Mouse (Mus musculus): Measurements from ENCODE around the gene Spaca4. TPM values are rescaled to one million over a fixed set of nuclear protein-coding genes. Genes with fewer than 3 reads are reported as not detected.

Spaca4 gene
- 0.24 and 0.25 TPM in 2 replicates for polyA plus RNA-seq (2015; fragmentation: Nextera tagmentation; extraction: Ambion mirVana)

DNA sequence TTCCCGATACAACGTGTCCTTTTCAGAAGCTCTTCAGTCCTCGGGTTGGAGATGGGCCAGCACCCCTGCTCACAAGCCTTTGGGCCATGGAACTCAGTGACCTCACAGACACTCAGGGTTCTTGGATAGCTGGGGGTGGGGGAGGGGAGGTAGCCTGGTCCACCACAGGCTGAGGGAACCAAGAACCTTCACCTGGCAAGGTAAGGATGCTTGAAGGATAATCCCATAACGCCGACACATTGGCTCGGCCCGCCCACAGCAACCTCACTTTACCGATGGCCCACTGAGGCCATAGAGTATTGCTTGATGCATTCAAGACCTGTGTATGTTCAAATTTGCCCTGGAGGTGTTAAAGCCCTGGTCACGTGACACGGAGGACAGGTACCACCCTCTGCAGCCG lies at the start of gene Spaca4:
TSS of gene Spaca4 (minus strand) at position 101 of the 400 bp plus-strand sequence.
- no peak within 1 kb of the TSS for H3K4me3 ChIP-seq (replicated peaks)
- ATAC-seq (ENCODE audit: insufficient number of reproducible peaks, low FRiP score, low TSS enrichment, low read depth): no peak
- 92% methylated on average over 11 of the region's 11 CpGs for WGBS
- H3K27me3 ChIP-seq: no peaks in the 10 kb centered on the region
- H3K9ac ChIP-seq: no peak within 1 kb of the TSS
- H3K27ac ChIP-seq (replicated peaks): no peak within 1 kb of the TSS
- no peak within 1 kb of the TSS for H3K4me2 ChIP-seq (replicated peaks)
- H3K9me3 ChIP-seq (replicated peaks): no peaks in the 10 kb centered on the region
- H3K36me3 ChIP-seq: peaks cover 70% of the 10 kb centered on the region
- H3K4me1 ChIP-seq: peaks cover 7% of the 10 kb centered on the region

DNA sequence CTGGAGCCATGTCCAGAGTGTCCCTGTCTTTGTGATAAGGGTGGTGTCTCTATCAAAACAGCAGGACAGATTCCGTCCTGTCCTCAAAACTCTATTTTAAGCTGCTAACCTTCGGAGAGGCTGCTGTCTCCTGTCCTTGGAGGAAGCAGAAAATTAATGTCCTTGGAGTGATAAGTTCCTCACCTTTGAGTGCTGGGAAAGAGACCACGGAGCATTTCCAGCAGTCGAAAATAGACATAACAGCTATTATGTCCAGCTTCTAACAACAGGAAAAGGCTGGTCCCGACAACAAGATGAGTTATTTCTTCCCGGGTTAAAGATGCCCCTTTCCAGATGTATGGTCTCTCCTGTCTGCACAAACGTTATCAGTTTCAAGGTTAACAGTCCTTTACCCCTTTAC lies 49.6 kb upstream of the Spaca4 start:
- no peak overlapping the region for H3K4me2 ChIP-seq (replicated peaks)
- no peak for ATAC-seq (ENCODE audit: insufficient number of reproducible peaks, low FRiP score, low TSS enrichment, low read depth)
- no peak overlapping the region for H3K27ac ChIP-seq (replicated peaks)
- peaks cover 15% of the 10 kb centered on the region for H3K27me3 ChIP-seq
- H3K4me3 ChIP-seq (replicated peaks): no peak overlapping the region
- H3K4me1 ChIP-seq: no peaks in the 10 kb centered on the region
- H3K36me3 ChIP-seq: no peaks in the 10 kb centered on the region
- WGBS: 73% methylated on average over 7 of the region's 7 CpGs
- H3K9ac ChIP-seq: no peak overlapping the region
- H3K9me3 ChIP-seq (replicated peaks): no peaks in the 10 kb centered on the region

DNA sequence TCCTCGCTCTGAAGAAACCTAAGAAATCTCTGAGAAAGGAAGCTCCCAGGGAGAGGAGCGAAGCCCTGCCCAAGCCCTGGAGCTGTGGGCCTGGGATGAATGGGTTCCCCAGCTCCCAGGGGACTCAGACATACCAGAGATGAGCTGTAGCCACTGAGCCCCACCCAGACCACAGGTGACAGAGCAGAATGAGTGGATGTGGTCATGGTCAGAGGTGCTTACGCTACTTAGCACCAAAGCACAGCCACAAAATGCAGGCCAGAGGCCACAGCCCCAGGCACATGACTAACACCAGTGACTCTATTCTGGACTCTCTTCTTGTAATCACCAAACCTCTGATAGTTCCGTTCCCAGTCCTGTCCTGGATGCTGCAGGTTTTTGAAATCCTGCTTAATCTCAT lies 45.5 kb upstream of the Spaca4 start:
- no peak overlapping the region for H3K4me2 ChIP-seq (replicated peaks)
- H3K9me3 ChIP-seq (replicated peaks): no peaks in the 10 kb centered on the region
- H3K4me3 ChIP-seq (replicated peaks): no peak overlapping the region
- H3K4me1 ChIP-seq: peaks cover 5% of the 10 kb centered on the region; the same call in 1 of the 2 replicates
- H3K27me3 ChIP-seq: peaks cover 7% of the 10 kb centered on the region; the same call in 1 of the 2 replicates
- no peaks in the 10 kb centered on the region for H3K36me3 ChIP-seq
- ATAC-seq (ENCODE audit: insufficient number of reproducible peaks, low FRiP score, low TSS enrichment, low read depth): no peak
- H3K9ac ChIP-seq: no peak overlapping the region
- H3K27ac ChIP-seq (replicated peaks): peak overlapping the region; percentile 65
- 46% methylated on average over 4 of the region's 4 CpGs for WGBS

DNA sequence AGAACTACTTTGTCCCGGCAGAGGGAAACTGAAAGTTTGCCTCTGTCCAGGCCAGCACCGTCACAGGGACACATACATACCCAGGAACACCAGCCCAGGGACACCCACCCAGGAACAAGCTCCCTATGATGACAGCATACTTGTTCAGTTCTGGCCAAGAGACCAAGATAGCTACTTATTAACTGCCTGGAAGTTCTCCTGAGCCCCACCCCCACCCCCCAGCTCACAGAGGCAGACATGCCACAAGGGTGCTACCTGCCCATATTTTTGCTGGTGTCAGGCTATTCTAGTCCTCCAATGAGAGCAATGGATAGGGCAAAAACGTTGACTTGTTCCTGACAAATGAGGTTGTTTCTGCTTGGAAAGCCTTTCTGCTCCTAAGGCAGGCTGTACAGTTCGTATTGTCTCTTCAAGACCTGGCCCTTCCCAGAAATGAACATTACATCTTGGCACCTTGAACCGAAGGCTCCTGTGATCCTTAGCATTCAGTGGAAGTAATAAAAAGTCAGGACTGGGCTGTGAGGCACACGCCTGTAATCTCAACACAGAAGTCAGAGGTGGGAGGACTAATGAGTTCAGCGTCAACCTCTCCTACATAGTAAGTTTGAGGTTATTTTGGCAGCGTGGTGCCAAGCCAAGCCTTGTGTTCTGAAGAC lies 44.9 kb upstream of the Spaca4 start:
- H3K4me3 ChIP-seq (replicated peaks): no peak overlapping the region
- ATAC-seq (ENCODE audit: insufficient number of reproducible peaks, low FRiP score, low TSS enrichment, low read depth): no peak
- H3K36me3 ChIP-seq: no peaks in the 10 kb centered on the region
- H3K4me2 ChIP-seq (replicated peaks): no peak overlapping the region
- H3K9me3 ChIP-seq (replicated peaks): no peaks in the 10 kb centered on the region
- peaks cover 7% of the 10 kb centered on the region; the same call in 1 of the 2 replicates for H3K27me3 ChIP-seq
- WGBS: 62% methylated on average over 8 of the region's 8 CpGs
- peaks cover 10% of the 10 kb centered on the region; the same call in 1 of the 2 replicates for H3K4me1 ChIP-seq
- no peak overlapping the region for H3K9ac ChIP-seq
- no peak overlapping the region; the same call in 1 of the 2 replicates for H3K27ac ChIP-seq (replicated peaks)

DNA sequence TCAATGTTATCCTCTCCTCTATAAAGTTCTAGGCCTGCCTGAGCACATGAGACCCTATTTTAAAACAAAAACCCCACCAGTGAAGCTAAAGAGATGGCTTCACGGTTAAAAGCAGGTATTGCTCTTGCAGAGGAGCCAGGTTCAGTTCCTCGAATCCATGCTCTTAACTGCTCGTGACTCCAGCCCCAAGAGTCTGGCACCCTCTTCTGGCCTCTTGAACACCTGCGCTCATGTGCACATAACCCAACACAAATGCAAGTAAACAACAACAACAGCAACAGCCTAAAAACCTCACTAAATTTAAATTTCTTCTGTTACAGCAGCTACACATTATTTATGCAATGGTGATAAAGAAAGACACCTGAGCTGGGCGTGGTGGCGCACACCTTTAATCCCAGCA lies 41.9 kb upstream of the Spaca4 start:
- H3K4me2 ChIP-seq (replicated peaks): no peak overlapping the region
- H3K27ac ChIP-seq (replicated peaks): peak overlapping the region; percentile 71
- H3K4me1 ChIP-seq: peaks cover 10% of the 10 kb centered on the region; the same call in 1 of the 2 replicates
- no peak overlapping the region for H3K9ac ChIP-seq
- no peaks in the 10 kb centered on the region for H3K36me3 ChIP-seq
- no peak overlapping the region for H3K4me3 ChIP-seq (replicated peaks)
- ATAC-seq (ENCODE audit: insufficient number of reproducible peaks, low FRiP score, low TSS enrichment, low read depth): no peak
- H3K9me3 ChIP-seq (replicated peaks): no peaks in the 10 kb centered on the region
- no peaks in the 10 kb centered on the region for H3K27me3 ChIP-seq
- 89% methylated on average over 6 of the region's 6 CpGs for WGBS

DNA sequence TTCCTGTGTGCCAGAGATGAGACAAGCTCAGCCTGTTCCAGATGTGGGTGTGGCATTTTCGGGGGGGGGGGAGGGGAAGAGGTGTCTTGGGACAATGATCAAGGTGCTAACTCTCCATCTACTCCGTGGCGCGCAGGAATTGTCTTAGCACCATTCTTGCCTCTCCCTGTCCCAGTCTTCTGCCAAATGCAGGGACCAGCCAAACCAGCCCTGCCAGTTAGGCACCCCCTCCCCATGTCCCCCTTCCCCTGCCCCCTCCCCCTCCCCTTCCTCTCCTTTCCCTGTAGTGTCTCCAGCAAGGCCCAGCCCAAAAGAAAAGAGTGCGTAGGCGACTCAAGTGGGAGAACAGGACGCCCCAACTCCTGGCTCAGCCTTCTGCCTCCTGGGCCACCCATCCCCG lies 41.2 kb upstream of the Spaca4 start:
- Histone ChIP-seq H3K36me3 (no peaks in the 10 kb centered on the region), H3K4me1 (peaks cover 10% of the 10 kb centered on the region; the same call in 1 of the 2 replicates), H3K9ac (no peak overlapping the region), H3K27me3 (no peaks in the 10 kb centered on the region), H3K4me3 (replicated peaks) (no peak overlapping the region), H3K27ac (replicated peaks) (peak overlapping the region; percentile 71; the same call in 1 of the 2 replicates), H3K9me3 (replicated peaks) (no peaks in the 10 kb centered on the region), H3K4me2 (replicated peaks) (no peak overlapping the region)
- 31% methylated on average over 8 of the region's 8 CpGs for WGBS
- peak; percentile 68; the same call in 1 of the 2 replicates for ATAC-seq (ENCODE audit: insufficient number of reproducible peaks, low FRiP score, low TSS enrichment, low read depth)

DNA sequence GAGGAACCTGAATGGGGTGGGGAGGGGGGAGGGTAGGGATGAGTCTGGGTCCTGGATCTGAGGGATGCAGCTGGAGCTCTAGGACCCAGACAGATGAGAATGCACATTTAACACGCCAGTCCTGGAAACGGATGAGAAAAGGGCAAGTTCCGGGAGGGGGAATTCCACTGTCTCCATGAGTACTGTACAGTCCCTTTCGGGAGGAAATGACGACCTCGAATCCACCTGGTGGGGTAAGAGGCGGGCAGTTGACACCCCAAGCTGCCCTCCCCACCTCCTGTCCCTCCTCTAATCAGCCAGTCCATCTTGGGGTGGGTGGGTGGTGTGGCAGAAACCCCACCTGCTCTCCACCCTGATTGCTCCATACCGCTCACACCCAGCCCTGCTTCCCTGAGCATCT lies 40.4 kb upstream of the Spaca4 start:
- Histone ChIP-seq H3K27me3 (no peaks in the 10 kb centered on the region), H3K36me3 (no peaks in the 10 kb centered on the region), H3K4me3 (replicated peaks) (no peak overlapping the region), H3K9ac (no peak overlapping the region), H3K4me2 (replicated peaks) (no peak overlapping the region; the same call in 1 of the 2 replicates), H3K9me3 (replicated peaks) (no peaks in the 10 kb centered on the region), H3K27ac (replicated peaks) (peak overlapping the region; percentile 55; the same call in 1 of the 2 replicates), H3K4me1 (peaks cover 10% of the 10 kb centered on the region; the same call in 1 of the 2 replicates)
- no peak for ATAC-seq (ENCODE audit: insufficient number of reproducible peaks, low FRiP score, low TSS enrichment, low read depth)
- 46% methylated on average over 8 of the region's 8 CpGs for WGBS

DNA sequence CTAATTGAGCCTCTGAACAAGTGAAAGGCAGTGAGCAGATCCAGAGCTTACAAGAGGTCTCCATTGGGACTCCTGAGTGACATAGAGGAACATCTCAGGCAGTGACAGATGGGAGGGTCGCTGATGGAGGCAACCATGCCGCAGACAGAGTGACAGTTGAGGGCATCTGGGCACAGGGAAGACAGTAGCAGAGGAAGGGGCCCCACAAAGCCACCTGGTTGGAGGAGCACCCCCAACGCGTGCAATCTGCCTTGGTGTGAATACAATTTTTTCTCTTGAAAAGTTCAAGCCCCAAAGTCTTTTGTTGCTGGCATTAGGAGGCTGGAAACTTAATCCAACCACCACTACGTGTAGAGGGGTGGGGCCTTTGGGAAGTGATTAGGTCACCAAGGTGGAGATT lies 34.5 kb upstream of the Spaca4 start:
- Histone ChIP-seq H3K9ac (no peak overlapping the region), H3K27ac (replicated peaks) (no peak overlapping the region), H3K27me3 (peaks cover 35% of the 10 kb centered on the region), H3K4me1 (peaks cover 5% of the 10 kb centered on the region), H3K4me3 (replicated peaks) (no peak overlapping the region), H3K36me3 (no peaks in the 10 kb centered on the region), H3K9me3 (replicated peaks) (no peaks in the 10 kb centered on the region), H3K4me2 (replicated peaks) (no peak overlapping the region)
- no peak for ATAC-seq (ENCODE audit: insufficient number of reproducible peaks, low FRiP score, low TSS enrichment, low read depth)
- WGBS: 57% methylated on average over 5 of the region's 5 CpGs

DNA sequence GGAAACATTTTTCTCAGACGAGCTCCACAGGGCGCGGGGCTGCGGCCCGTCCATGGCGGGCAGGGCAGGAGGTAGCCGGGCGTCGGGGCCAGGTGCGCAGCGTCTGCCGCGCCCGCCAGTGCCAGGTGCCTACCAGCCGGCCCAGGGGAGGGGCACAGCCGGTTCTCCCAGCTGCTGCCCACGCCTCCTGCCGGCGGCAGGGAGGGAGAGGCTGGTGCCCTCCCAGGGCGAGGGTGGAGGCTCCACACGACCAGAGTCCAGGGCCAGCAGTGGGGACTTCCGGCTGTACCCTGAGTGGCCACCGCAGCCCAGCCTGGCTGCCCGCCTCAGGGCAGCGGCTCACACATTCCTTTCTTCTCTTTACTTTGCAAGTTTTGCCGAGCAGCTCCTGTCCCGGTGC lies 33.8 kb upstream of the Spaca4 start:
- Histone ChIP-seq H3K9me3 (replicated peaks) (no peaks in the 10 kb centered on the region), H3K4me2 (replicated peaks) (peak overlapping the region; percentile 46), H3K27me3 (peaks cover 35% of the 10 kb centered on the region), H3K4me1 (peaks cover 5% of the 10 kb centered on the region), H3K4me3 (replicated peaks) (peak overlapping the region; percentile 23), H3K27ac (replicated peaks) (peak overlapping the region; percentile 45; the same call in 1 of the 2 replicates), H3K36me3 (no peaks in the 10 kb centered on the region), H3K9ac (no peak overlapping the region)
- peak; percentile 70 for ATAC-seq (ENCODE audit: insufficient number of reproducible peaks, low FRiP score, low TSS enrichment, low read depth)
- 6% methylated on average over 24 of the region's 27 CpGs for WGBS

DNA sequence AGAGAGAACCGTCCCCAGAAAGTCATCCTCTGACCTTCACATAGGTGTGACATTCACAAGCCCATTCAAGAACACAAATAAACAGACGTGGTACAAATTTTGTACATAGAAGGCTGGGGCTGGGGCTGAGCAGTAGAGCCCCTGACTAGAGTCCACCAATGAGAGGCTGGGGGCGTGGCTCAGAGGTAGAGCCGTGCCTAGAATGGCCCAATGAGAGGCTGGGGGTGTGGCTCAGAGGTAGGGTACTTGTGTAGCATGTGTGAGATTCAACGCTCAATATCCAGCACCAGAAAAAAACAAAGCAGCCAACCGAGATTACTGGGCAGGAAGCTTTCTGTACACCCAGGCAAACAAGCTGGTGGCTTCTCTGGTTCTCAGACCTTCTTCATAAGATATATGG lies 30.1 kb upstream of the Spaca4 start:
- no peak for ATAC-seq (ENCODE audit: insufficient number of reproducible peaks, low FRiP score, low TSS enrichment, low read depth)
- 56% methylated on average over 6 of the region's 6 CpGs for WGBS
- no peak overlapping the region for H3K4me3 ChIP-seq (replicated peaks)
- H3K36me3 ChIP-seq: no peaks in the 10 kb centered on the region
- H3K27me3 ChIP-seq: peaks cover 33% of the 10 kb centered on the region
- H3K4me2 ChIP-seq (replicated peaks): no peak overlapping the region
- H3K27ac ChIP-seq (replicated peaks): no peak overlapping the region
- no peaks in the 10 kb centered on the region for H3K9me3 ChIP-seq (replicated peaks)
- H3K9ac ChIP-seq: no peak overlapping the region
- peaks cover 5% of the 10 kb centered on the region for H3K4me1 ChIP-seq

DNA sequence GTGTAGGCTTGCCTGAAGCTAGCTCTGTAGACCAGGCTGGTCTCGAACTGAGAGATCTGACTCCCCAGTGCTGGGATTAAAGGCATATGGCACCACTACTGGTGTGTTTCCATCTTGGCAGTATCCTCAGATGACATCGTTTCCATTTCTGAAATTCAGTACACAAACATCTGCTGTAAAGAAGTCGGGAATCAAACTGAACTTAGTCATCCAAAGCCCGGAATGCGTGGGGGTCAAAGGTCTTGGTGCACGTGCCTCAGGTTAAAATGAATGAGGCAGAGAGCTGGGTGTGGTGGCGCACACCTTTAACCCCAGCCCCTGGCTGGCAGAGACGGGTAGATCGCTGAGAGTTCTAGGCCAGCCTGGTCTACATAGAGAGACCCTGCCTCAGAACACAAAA lies 24.5 kb upstream of the Spaca4 start:
- Histone ChIP-seq H3K9ac (no peak overlapping the region), H3K27ac (replicated peaks) (no peak overlapping the region), H3K27me3 (no peaks in the 10 kb centered on the region), H3K36me3 (no peaks in the 10 kb centered on the region), H3K4me3 (replicated peaks) (no peak overlapping the region), H3K4me1 (peaks cover 4% of the 10 kb centered on the region), H3K9me3 (replicated peaks) (no peaks in the 10 kb centered on the region), H3K4me2 (replicated peaks) (no peak overlapping the region)
- no peak for ATAC-seq (ENCODE audit: insufficient number of reproducible peaks, low FRiP score, low TSS enrichment, low read depth)
- WGBS: 54% methylated on average over 9 of the region's 9 CpGs

DNA sequence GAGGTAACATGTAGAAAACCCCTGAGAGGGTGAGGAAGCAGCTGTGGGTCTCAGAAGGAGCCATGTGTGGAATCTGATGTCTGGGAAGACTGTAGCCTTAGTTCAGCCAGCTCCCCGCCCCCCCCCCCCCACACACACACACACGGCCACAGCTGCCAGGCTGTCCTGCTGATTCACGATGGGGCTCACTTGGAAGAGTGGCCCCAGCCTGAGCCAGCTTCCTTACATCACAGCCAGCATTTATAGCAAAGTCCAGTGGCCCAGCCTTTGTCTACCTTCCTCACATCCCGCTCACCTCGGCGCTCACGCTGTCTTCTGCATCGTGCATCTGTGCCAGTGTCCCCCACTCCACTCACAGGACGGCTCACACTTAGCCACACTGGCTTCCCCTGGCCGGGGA lies 23.8 kb upstream of the Spaca4 start:
- Histone ChIP-seq H3K4me2 (replicated peaks) (no peak overlapping the region), H3K36me3 (no peaks in the 10 kb centered on the region), H3K9me3 (replicated peaks) (no peaks in the 10 kb centered on the region), H3K9ac (no peak overlapping the region), H3K27ac (replicated peaks) (no peak overlapping the region), H3K4me1 (peaks cover 4% of the 10 kb centered on the region), H3K4me3 (replicated peaks) (no peak overlapping the region), H3K27me3 (no peaks in the 10 kb centered on the region)
- ATAC-seq (ENCODE audit: insufficient number of reproducible peaks, low FRiP score, low TSS enrichment, low read depth): no peak
- WGBS: 42% methylated on average over 10 of the region's 10 CpGs
